Mouse (Mus musculus): Measurements from ENCODE around the gene Bmf.

Bmf gene

DNA sequence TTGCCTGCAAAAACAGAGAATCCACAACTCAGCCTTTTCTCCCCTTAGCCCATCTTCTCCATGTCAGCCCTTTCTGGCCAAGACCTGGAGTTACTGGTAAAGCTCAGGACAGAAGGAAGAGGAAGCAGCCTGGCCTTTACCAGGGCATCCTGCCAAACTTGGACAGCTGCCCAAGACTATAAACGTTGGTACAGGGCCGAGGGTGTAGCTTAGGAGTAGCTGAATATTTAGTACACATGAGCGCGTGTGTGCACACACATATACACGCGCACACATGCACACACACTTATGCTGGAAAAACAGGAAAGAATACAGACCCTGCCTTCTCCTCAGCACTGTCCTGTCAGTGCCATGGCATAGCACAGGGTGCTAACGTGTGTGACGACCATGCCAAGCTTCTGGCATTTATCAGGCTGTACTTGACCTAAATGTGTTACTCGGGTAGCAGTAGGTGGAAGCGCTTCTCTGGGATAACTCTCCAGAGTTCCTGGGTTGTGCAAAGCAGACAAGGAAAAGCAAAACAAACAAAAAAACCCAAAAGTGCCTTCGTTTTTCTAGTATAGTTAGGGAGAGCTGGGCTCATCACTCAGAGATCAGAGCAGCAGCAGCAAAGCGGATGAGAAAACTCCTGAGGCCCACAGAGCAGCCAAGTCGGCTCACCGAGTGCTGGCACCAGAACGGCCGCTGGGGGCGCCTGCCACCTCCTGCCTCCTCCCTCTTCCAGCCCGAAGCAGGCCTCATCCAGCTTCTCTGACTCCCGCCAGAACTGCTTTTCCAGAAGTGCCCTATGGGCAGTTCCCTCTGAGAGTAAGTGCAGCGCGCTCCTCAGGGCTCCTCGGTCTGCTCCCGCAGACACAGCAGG, 4.0 kb downstream of the Bmf start:
- no peak for DNase-seq (ENCODE audit: extremely low spot score, low read depth, low spot score)

GRCm38 (mm10) chr2:118543893-118544799, 5.3 kb downstream of the Bmf start:
- DNase-seq (ENCODE audit: extremely low spot score, low read depth, low spot score): no peak

GRCm38 (mm10) chr2:118542971-118543573, 6.4 kb downstream of the Bmf start:
- DNase-seq (ENCODE audit: extremely low spot score, low read depth, low spot score): no peak

- no peak for DNase-seq (ENCODE audit: extremely low spot score, low read depth, low spot score)
Measured at GRCm38 (mm10) chr2:118541716-118542115, 7.8 kb downstream of the Bmf start.

GRCm38 (mm10) chr2:118540691-118541117, 8.8 kb downstream of the Bmf start:
- DNase-seq (ENCODE audit: extremely low spot score, low read depth, low spot score): no peak

DNA sequence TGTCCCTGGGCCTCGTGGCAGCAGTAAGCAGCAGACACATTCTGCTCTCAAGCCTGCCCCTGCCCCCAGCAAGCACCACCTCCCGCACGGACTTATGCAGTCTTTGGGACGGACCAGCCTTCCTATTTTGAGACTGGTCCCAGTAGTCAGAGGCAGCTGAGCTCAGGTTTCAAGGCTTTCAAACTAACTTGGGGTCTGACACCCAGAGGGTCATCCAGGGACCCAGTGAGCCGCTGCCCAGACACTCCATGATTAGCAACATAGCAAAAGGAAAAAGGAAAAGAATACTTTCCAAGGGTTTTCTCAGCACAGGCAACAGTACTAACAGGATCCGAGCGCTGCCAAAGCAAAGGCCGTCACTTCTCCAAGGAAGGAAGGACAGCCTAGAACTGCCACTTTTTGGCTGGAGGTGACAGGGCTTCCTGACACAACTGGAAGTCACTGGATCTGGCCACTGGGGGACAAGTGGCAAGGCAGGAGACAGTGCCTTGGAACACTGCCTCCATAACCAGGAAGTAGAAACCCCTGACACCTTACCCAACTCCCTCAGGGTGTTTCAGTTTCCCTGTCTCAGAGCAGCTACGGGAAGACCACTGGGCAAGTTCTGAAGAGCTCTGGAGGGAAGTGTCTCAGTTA, 9.5 kb downstream of the Bmf start:
- DNase-seq (ENCODE audit: extremely low spot score, low read depth, low spot score): no peak

GRCm38 (mm10) chr2:118539040-118539439, 10.4 kb downstream of the Bmf start:
- no peak for DNase-seq (ENCODE audit: extremely low spot score, low read depth, low spot score)

GRCm38 (mm10) chr2:118537226-118537625, 12.3 kb downstream of the Bmf start:
- DNase-seq (ENCODE audit: extremely low spot score, low read depth, low spot score): no peak

DNA sequence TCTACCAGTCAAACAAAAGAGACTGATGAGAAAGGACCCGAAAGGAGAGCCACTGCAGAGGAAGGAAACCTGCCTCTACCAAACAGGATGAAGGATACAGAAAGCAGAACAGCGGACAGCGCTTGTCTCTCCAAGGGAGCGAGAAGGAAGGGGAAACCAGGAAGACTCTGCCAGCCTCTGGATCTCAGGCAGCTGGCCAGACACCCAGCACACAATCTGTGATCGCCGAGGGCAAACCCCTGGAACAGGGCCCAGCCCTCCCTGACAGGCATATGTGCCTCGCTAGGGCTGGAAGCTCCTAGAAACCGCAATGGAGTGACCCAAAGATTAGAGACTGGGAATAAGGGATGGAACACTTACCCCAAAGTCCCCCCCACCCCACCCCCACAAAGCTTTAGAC, 12.9 kb downstream of the Bmf start:
- no peak for DNase-seq (ENCODE audit: extremely low spot score, low read depth, low spot score)

GRCm38 (mm10) chr2:118536111-118536510, 13.4 kb downstream of the Bmf start:
- DNase-seq (ENCODE audit: extremely low spot score, low read depth, low spot score): no peak

- DNase-seq (ENCODE audit: extremely low spot score, low read depth, low spot score): no peak
Measured at GRCm38 (mm10) chr2:118533969-118534368, 15.5 kb downstream of the Bmf start.

DNA sequence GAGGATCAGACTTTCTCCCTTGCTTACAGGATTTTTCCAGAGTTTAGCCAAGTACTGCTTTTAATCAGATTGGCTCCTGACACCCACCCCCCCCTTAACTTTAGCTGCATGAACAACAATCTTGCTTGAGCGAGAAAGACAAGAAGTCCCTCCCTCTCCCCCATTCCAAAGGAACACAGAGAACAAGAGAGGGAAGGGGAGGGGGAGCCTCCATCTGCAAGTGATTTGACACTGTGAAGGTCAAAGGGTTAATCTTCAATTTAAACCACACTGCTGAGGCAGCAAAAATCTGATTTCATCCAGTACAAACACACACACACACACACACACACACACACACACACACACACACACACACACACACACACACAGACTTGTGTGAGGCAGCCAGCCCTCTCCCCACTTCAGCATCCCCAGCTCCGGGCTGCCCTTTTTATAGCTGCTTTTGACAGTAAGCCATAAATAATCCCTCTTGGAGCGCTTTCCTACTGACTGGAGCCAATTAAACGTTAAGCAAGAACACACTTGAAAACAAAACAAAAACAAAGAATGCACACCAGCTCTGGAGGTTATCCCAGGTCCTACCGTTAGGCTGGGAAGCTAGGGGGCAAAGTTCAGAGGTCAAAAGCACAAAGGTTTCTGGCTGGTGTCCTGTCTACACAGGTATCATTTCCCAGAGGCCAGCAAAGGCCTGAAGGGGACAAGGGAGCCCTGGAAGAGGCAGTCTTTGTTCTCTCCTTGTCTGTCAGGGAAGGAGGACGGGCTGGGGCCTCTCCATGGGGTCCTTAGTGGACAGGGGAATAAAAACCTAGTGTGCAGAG, 16.4 kb downstream of the Bmf start:
- DNase-seq (ENCODE audit: extremely low spot score, low read depth, low spot score): peak; percentile 94

DNA sequence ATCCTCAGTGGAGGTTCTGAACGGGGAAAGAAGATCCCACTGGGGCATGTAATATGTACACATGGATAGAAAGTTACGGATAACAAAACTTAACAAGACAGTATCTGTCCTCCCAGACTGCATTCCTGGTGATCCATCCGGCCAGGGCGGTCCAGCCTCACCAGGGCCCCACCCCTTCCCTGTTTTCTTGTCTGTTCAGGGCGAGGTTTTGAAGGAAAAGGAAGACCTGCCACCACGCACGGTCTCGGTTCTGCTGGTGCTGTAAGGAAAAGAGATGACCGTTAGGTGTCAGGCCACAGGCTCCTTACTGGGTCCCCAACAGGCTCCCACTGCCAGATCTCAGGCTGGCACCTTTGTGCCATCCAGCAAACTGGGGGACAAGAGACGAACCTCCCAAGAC, 17.1 kb downstream of the Bmf start:
- DNase-seq (ENCODE audit: extremely low spot score, low read depth, low spot score): no peak

- DNase-seq (ENCODE audit: extremely low spot score, low read depth, low spot score): no peak
Measured at GRCm38 (mm10) chr2:118529466-118530181, 19.9 kb downstream of the Bmf start.

DNA sequence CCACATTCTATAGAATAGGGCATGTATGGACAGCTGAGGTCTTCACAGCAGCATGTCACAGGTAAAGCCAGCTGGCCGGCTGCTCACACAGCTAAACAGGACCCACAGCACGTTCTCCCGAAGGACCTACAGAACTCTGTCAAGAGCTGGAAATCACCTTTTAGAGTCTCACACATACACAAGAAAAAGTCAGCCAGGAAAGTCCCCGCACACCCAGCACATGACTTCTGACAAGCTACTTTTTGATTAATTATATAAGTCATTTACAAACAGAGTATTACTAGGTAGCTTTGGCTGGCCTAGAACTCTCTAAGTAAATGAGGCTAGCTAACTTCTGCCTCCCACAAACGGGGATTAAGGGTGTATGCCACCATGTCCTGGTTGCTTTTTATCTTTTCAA, 22.9 kb downstream of the Bmf start:
- DNase-seq (ENCODE audit: extremely low spot score, low read depth, low spot score): no peak

DNA sequence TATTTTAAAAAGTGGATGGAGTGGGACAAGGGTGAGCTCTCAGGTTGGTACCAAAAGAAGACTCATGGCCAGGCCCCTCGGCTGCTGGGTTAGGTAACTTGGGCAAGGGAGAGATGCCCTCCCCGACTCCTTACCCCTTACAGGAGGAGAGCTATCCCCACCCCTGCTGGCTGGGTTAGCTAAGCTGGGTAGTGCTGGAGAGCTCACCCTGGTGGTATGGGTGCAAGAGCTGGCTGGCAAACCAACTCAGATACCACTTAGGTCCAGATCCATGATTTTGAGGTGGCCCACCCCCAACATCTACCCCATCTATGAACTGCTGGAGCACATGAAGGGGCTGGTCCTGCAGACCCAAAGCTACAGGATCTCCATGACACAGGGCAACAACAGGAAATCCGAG, 24.7 kb downstream of the Bmf start:
- no peak for DNase-seq (ENCODE audit: extremely low spot score, low read depth, low spot score)

DNA sequence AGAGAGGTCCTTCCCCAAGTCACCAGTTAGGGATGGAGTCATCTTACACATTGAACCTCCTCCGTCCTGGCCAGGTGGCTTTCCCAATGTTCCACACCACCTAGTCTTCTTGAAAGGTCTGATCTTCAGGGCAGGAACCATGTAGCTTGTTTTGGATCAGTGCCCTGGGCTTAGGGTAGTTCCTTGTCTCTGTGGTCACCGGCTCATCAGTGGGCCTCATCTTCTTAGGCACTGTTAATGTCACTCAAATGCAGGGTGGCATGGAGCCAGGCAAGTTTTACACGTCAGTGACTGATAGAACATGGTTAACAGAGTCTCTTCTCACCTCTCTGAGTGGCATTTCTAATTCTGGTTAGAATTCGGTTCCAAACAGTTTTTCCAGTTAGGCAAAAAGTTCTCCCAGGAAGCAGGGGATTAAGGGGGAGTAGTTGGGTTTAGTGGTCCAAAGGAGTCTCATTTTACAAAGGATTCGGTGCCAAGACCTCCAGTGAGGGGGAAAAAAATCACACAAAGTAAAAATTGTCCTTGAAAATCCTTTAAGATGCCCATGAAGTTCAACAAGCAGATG, 26.2 kb downstream of the Bmf start:
- DNase-seq (ENCODE audit: extremely low spot score, low read depth, low spot score): no peak

GRCm38 (mm10) chr2:118522265-118522664, 27.2 kb downstream of the Bmf start:
- no peak for DNase-seq (ENCODE audit: extremely low spot score, low read depth, low spot score)
